Mouse (Mus musculus): ENCODE measurements around the gene Tfap2c.

Tfap2c gene

GRCm38 (mm10) chr2:172551081-172551720, 1.8 kb downstream of the Tfap2c start:
- DNase-seq (ENCODE audit: low read depth): no peak

- no peak for DNase-seq (ENCODE audit: low read depth)
Observed at GRCm38 (mm10) chr2:172551872-172552271, 2.5 kb downstream of the Tfap2c start.

- DNase-seq (ENCODE audit: low read depth): no peak
Observed at GRCm38 (mm10) chr2:172552666-172553065, 3.3 kb downstream of the Tfap2c start.

- no peak for DNase-seq (ENCODE audit: low read depth)
Observed at GRCm38 (mm10) chr2:172554211-172554610, 4.8 kb downstream of the Tfap2c start.

GRCm38 (mm10) chr2:172558674-172559468, 9.5 kb downstream of the Tfap2c start:
- no peak for DNase-seq (ENCODE audit: low read depth)

GRCm38 (mm10) chr2:172561016-172561415, 11.6 kb downstream of the Tfap2c start:
- no peak for DNase-seq (ENCODE audit: low read depth)

- DNase-seq (ENCODE audit: low read depth): no peak
Observed at GRCm38 (mm10) chr2:172567835-172568234, 18.4 kb downstream of the Tfap2c start.

- DNase-seq (ENCODE audit: low read depth): no peak
Observed at GRCm38 (mm10) chr2:172568466-172568865, 19.1 kb downstream of the Tfap2c start.

GRCm38 (mm10) chr2:172577196-172577766, 27.9 kb downstream of the Tfap2c start:
- no peak for DNase-seq (ENCODE audit: low read depth)

- DNase-seq (ENCODE audit: low read depth): no peak
Observed at GRCm38 (mm10) chr2:172579221-172579620, 29.8 kb downstream of the Tfap2c start.

GRCm38 (mm10) chr2:172580536-172581265, 31.3 kb downstream of the Tfap2c start:
- no peak for DNase-seq (ENCODE audit: low read depth)

GRCm38 (mm10) chr2:172583312-172583711, 33.9 kb downstream of the Tfap2c start:
- no peak for DNase-seq (ENCODE audit: low read depth)

- DNase-seq (ENCODE audit: low read depth): no peak
Observed at GRCm38 (mm10) chr2:172585329-172585728, 35.9 kb downstream of the Tfap2c start.

GRCm38 (mm10) chr2:172589048-172589447, 39.7 kb downstream of the Tfap2c start:
- no peak for DNase-seq (ENCODE audit: low read depth)

- no peak for DNase-seq (ENCODE audit: low read depth)
Observed at GRCm38 (mm10) chr2:172590839-172591238, 41.4 kb downstream of the Tfap2c start.

GRCm38 (mm10) chr2:172594326-172594725, 44.9 kb downstream of the Tfap2c start:
- no peak for DNase-seq (ENCODE audit: low read depth)

GRCm38 (mm10) chr2:172597056-172597455, 47.7 kb downstream of the Tfap2c start:
- no peak for DNase-seq (ENCODE audit: low read depth)

- no peak for DNase-seq (ENCODE audit: low read depth)
Observed at GRCm38 (mm10) chr2:172597881-172598280, 48.5 kb downstream of the Tfap2c start.

- no peak for DNase-seq (ENCODE audit: low read depth)
Observed at GRCm38 (mm10) chr2:172604625-172605024, 55.2 kb downstream of the Tfap2c start.

- no peak for DNase-seq (ENCODE audit: low read depth)
Observed at GRCm38 (mm10) chr2:172605642-172606041, 56.2 kb downstream of the Tfap2c start.

- DNase-seq (ENCODE audit: low read depth): peak; percentile 1
Observed at GRCm38 (mm10) chr2:172607710-172608109, 58.3 kb downstream of the Tfap2c start.
